Mouse (Mus musculus) heart, embryonic 14.5 days (tissue): ENCODE data around the gene Cd72. TPM values are rescaled to one million over a fixed set of nuclear protein-coding genes. Genes with fewer than 3 reads are reported as not detected.

Source experiments
- ATAC-seq: fragments of 200-750 bp; cut with Nextera tagmentation; 2 replicates; pipeline ENCODE4 v1.8.0; 2017; ENCODE audit warnings: low read depth, moderate TSS enrichment; ENCODE audit not compliant: insufficient number of reproducible peaks, insufficient read depth, low FRiP score
- H3K27ac ChIP-seq, 2 experiments: fragments of 200-500 bp in 1 of 2; fragments of 300-500 bp in 1 of 2; sonication (generic) in 1 of 2; replicated peaks in 1 of 2; 2 replicates each; pipeline ENCODE4 v1.5.1; 2012 to 2014; ENCODE audit warnings: low read depth in 2 of 2, low read length in 2 of 2, control low read depth in 1 of 2, mild to moderate bottlenecking in 1 of 2, mixed read lengths in 1 of 2; ENCODE audit not compliant: control insufficient read depth in 1 of 2, insufficient read depth in 1 of 2
- H3K27me3 ChIP-seq: fragments of 300-500 bp; sonication (generic); 2 replicates; pipeline ENCODE4 v1.6.1; 2014; ENCODE audit warnings: mild to moderate bottlenecking, low read length, control low read depth; ENCODE audit not compliant: control insufficient read depth, insufficient read depth
- H3K36me3 ChIP-seq: fragments of 300-500 bp; sonication (generic); 2 replicates; pipeline ENCODE4 v1.6.1; 2014; ENCODE audit warnings: mild to moderate bottlenecking, control low read depth, low read length, mixed read lengths; ENCODE audit not compliant: control insufficient read depth, insufficient read depth
- H3K4me1 ChIP-seq, 2 experiments: fragments of 200-500 bp in 1 of 2; fragments of 300-500 bp in 1 of 2; sonication (generic) in 1 of 2; 2 replicates each; pipeline ENCODE4 v1.6.1; 2012 to 2014; ENCODE audit warnings: low read length in 2 of 2, control low read depth in 1 of 2, mixed read lengths in 1 of 2; ENCODE audit not compliant: control insufficient read depth in 2 of 2, insufficient read depth in 2 of 2
- H3K4me2 ChIP-seq: fragments of 300-500 bp; sonication (generic); 2 replicates; pipeline ENCODE4 v1.6.1; 2014; ENCODE audit warnings: mild to moderate bottlenecking, low read length
- H3K4me3 ChIP-seq, 2 experiments: fragments of 200-500 bp in 1 of 2; fragments of 300-500 bp in 1 of 2; sonication (generic) in 1 of 2; 2 replicates each; pipeline ENCODE4 v1.5.1; 2012 to 2014; ENCODE audit warnings: low read length in 2 of 2, mild to moderate bottlenecking in 2 of 2, control low read depth in 1 of 2, low read depth in 1 of 2, moderate library complexity in 1 of 2; ENCODE audit not compliant: control insufficient read depth in 1 of 2, insufficient read depth in 1 of 2
- H3K9ac ChIP-seq: fragments of 300-500 bp; sonication (generic); 2 replicates; pipeline ENCODE4 v1.6.1; 2014; ENCODE audit warnings: mild to moderate bottlenecking, low read length
- H3K9me3 ChIP-seq: fragments of 300-500 bp; sonication (generic); 2 replicates; pipeline ENCODE4 v1.6.1; 2016; ENCODE audit warnings: low read length, control low read depth; ENCODE audit not compliant: control insufficient read depth
- WGBS: fragments of 180-500 bp; shearing (Covaris S2); extraction: QIAGEN DNeasy Blood & Tissue Kit; methylation state at CpG from one replicate; pipeline ENCODE4 v1.1.7; 2014; 5-methylcytosine and 5-hydroxymethylcytosine counted together
- polyA plus RNA-seq: library from polyadenylated mRNA; unstranded; fragments of >200 nt; fragmentation: Nextera tagmentation; extraction: Ambion mirVana; gene quantifications from 2 replicates; pipeline ENCODE4 v1.2.1, GENCODE M21; 2014

The Cd72 gene
- polyA plus RNA-seq, 1 experiment from 2014 or later, result 3.1 TPM

DNA sequence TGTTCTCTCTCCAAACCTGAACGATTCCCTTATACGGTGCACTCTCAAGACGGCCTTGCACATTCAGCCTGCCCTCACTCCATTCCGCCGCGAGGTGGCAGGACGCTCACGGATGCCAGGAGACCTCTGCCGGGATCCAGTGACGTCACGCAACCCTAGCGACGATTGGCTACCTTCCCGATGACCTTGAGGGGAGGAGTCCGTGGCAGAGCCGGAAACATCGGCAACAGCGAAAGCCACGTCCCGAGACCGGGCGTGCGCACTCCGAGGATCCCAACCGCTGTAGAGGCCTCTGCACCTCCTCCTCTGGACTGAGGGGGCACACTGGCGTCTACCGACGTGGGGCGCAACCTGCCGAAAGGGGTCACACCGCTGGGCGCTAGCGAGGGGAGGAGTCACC lies 12.4 kb downstream of the Cd72 start:
- under 1% methylated on average over 33 of the region's 33 CpGs for WGBS
- Histone ChIP-seq H3K4me1 (peaks cover 5 to 10% of the 10 kb centered on the region in 2 experiments; a peak in 3 of 4 replicates), H3K27me3 (no peaks in the 10 kb centered on the region), H3K9me3 (no peaks in the 10 kb centered on the region), H3K27ac (peak overlapping the region; percentile 95 to 97), H3K9ac (peak overlapping the region; percentile 95), H3K4me2 (peak overlapping the region; percentile 87), H3K4me3 (peak overlapping the region; percentile 91 to 94), H3K36me3 (peaks cover 24% of the 10 kb centered on the region)
- peak; percentile 94 for ATAC-seq

DNA sequence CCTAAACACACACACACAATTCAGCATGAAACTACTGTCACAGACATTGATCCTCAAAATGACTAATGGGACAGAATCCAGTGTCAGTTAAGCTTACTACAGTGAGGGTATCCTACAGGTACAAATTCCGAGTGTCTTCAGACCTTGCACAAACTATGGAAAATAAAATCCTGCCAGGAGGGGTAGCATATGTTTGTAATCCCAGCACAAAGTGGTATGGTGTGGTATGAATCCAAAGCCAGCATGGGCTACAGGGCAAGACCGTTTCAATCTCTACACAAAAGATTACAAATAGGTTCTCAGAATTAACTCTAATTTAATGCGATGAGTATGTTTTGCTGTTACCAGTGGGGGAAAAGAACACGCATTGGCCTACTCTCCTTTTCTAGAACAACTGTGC lies 12.8 kb downstream of the Cd72 start, which contains the start of gene Tesk1:
Gene Tesk1, plus strand, starts transcription at position 301 of the 400 bp plus-strand sequence.
- ATAC-seq, result no peak
- no peaks in the 10 kb centered on the region for H3K27me3 ChIP-seq
- 24% methylated on average over 4 of the region's 4 CpGs for WGBS
- peaks cover 5 to 10% of the 10 kb centered on the region in 2 experiments; a peak in 3 of 4 replicates for H3K4me1 ChIP-seq
- H3K9me3 ChIP-seq, result no peaks in the 10 kb centered on the region
- H3K9ac ChIP-seq, result peak within 1 kb of the TSS; percentile 95
- peak within 1 kb of the TSS; percentile 87 for H3K4me2 ChIP-seq
- peak within 1 kb of the TSS; percentile 91 to 94 for H3K4me3 ChIP-seq
- H3K27ac ChIP-seq, result peak within 1 kb of the TSS; percentile 95 to 97
- peaks cover 20% of the 10 kb centered on the region for H3K36me3 ChIP-seq

DNA sequence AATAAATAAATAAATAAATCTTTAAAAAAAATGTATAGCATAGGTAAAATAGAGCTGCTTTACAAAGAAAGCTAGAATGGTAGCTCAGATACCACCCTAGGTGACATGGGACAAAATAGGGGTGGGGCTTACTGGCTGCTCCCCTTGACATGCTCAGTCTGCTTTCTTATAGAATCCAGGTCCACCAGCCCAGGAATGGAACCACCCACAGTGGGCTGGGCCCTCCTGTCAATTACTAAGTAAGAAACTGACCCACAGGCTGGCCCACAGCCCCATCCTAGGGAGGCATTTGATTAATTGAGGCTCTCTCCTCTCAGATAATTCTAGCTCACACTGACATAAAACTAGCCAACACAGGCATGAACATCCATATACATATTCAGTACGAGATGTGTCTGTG lies 21.6 kb downstream of the Cd72 start:
- no peaks in the 10 kb centered on the region; the same call in 1 of the 2 replicates for H3K27me3 ChIP-seq

DNA sequence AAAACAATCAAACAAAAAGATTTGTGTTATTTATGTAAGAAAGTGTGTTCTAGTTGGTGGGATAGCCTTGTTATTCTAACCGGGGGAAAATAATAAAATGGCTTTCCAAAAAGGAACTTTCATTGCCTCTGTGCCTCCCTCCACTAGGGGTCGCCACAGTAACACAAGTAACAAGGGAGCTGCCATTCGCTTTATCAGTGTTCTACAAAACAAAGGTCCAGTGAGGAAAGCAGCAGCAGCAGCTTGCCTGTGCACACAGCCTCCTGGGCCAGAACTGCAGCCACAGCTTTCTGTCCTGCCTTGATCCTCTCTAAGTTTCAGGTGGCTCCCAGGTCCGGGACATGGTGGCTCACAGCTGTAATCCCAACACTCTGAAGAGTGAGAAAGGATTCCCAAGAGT lies 22.7 kb downstream of the Cd72 start:
- no peak overlapping the region for H3K4me2 ChIP-seq
- no peak for ATAC-seq
- peaks cover 2 to 8% of the 10 kb centered on the region in 2 experiments; a peak in 3 of 4 replicates for H3K4me1 ChIP-seq
- no peak overlapping the region for H3K4me3 ChIP-seq
- H3K27ac ChIP-seq, result peak overlapping the region; percentile 59 to 76; a peak in 3 of 4 replicates
- peaks cover 2% of the 10 kb centered on the region for H3K27me3 ChIP-seq
- H3K9ac ChIP-seq, result no peak overlapping the region
- 5% methylated on average over 4 of the region's 4 CpGs for WGBS
- no peaks in the 10 kb centered on the region for H3K9me3 ChIP-seq
- H3K36me3 ChIP-seq, result peaks cover 1% of the 10 kb centered on the region; the same call in 1 of the 2 replicates

More for the DNA sequence above, 21.6 kb downstream of the Cd72 start:
- Histone ChIP-seq H3K36me3 (no peaks in the 10 kb centered on the region), H3K4me1 (peaks cover 2 to 8% of the 10 kb centered on the region in 2 experiments; a peak in 3 of 4 replicates), H3K27ac (no peak overlapping the region), H3K4me3 (no peak overlapping the region), H3K9me3 (no peaks in the 10 kb centered on the region), H3K9ac (no peak overlapping the region), H3K4me2 (no peak overlapping the region)
- no peak for ATAC-seq
- 76% methylated on average over 1 of the region's 1 CpGs for WGBS

DNA sequence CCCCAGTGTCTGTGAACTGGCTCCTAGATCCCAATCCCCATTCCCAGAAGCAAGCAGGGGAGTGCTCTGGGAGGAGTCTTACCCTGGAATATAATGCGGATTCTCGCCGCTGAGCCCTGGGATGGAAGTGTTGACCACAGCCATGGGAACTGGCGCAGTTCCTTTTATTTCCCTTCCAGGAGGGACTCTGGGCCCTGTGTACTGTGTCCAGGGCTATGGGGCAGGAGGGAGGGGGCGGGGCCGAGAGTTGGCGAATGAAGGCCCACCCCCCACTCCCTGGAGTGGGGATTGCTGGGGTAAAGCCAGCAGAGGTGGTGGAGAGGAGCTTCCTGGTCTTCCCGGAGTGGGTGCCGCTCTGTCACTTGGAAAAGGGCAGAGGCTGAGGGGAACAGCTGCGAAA lies 25.5 kb downstream of the Cd72 start, which contains the start of gene Fam166b:
Gene Fam166b, minus strand, starts transcription at position 189 of the 400 bp plus-strand sequence.
- peaks cover 28% of the 10 kb centered on the region for H3K36me3 ChIP-seq
- peaks cover 2 to 8% of the 10 kb centered on the region in 2 experiments; a peak in 3 of 4 replicates for H3K4me1 ChIP-seq
- H3K9me3 ChIP-seq, result no peaks in the 10 kb centered on the region
- H3K27me3 ChIP-seq, result peaks cover 9% of the 10 kb centered on the region
- H3K27ac ChIP-seq, result no peak within 1 kb of the TSS
- H3K9ac ChIP-seq, result peak within 1 kb of the TSS; percentile 47; the same call in 1 of the 2 replicates
- peak within 1 kb of the TSS; percentile 31 for H3K4me2 ChIP-seq
- peak; percentile 57; the same call in 1 of the 2 replicates for ATAC-seq
- 9% methylated on average over 10 of the region's 10 CpGs for WGBS
- no peak within 1 kb of the TSS for H3K4me3 ChIP-seq

DNA sequence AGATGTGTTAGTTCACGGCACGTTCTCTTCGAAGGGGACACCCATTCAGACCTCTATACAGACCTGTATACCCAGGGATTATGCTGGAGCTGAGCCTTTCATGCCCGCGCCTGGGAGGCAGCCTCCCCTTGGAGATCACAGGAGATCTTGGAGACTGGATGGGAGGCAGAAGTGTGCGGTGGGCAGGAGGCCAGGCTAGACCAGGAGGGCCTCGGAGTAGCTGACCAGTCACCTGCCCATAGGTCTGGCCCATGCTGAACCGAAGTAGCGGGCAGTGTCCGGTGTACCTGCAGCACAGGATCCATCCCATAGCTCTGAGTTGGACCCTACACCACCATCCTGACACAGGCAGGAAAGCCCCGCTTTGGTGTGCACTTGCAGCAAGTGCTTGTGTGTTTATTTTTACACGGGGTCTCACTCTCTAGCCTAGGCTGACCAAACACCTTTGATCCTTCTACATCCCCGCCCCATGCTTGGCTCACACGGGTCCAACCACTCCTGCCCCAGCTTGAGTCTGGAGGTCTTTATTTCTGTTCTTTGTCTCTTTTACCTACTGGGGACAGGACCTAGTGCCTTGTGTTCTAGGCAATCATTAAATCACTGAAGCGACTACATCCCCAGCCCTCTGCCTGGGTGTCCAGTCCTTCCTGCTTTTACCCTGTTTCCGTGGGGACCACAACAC lies 26.1 kb downstream of the Cd72 start:
- H3K27me3 ChIP-seq, result peaks cover 9% of the 10 kb centered on the region
- ATAC-seq, result no peak
- H3K36me3 ChIP-seq, result peaks cover 34% of the 10 kb centered on the region
- H3K4me1 ChIP-seq, result peaks cover 2 to 8% of the 10 kb centered on the region in 2 experiments; a peak in 3 of 4 replicates
- H3K4me2 ChIP-seq, result peak overlapping the region; percentile 31
- H3K4me3 ChIP-seq, result no peak overlapping the region
- H3K9me3 ChIP-seq, result no peaks in the 10 kb centered on the region
- no peak overlapping the region for H3K27ac ChIP-seq
- H3K9ac ChIP-seq, result peak overlapping the region; percentile 47; the same call in 1 of the 2 replicates
- 37% methylated on average over 16 of the region's 16 CpGs for WGBS

DNA sequence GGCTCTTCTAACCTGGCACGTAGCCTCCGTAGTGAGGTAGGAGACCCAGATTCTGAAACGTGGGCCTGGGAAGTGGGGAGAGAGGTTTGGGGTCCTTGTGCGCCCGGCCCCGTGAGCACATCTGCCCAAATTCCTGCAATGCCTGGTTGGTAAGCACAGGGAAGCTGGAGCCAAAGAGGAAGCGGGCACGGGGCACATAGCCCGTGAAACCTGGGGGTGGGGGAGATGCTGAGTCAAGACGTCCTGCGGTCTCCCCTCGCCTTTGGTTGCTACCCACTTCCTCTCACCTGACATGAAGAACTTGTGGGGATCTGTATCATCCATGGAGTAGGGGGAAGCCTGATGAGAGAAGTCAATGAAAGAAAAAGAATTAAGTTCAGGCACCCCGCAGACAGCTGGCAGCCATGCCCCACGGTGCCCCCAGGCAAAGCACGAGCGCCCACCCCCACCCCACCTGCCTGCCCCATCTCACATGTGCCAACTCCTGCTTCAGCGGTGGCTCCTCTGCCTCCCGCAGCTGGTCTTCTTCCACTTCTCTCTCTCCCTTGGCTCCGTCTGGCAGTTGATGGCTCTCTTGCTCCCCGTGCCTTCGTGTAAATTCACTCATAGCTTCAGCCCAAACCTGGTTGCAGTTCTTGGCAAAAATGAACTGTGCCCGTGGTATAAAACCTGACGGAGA lies 26.8 kb downstream of the Cd72 start:
- H3K4me2 ChIP-seq, result no peak overlapping the region
- ATAC-seq, result no peak
- no peaks in the 10 kb centered on the region for H3K9me3 ChIP-seq
- no peak overlapping the region for H3K27ac ChIP-seq
- no peak overlapping the region for H3K4me3 ChIP-seq
- H3K36me3 ChIP-seq, result peaks cover 41% of the 10 kb centered on the region
- H3K4me1 ChIP-seq, result peaks cover 2 to 8% of the 10 kb centered on the region in 2 experiments; a peak in 3 of 4 replicates
- peaks cover 9% of the 10 kb centered on the region for H3K27me3 ChIP-seq
- H3K9ac ChIP-seq, result no peak overlapping the region
- WGBS, result 35% methylated on average over 23 of the region's 23 CpGs
